Mouse (Mus musculus): ENCODE results near the gene Fap. TPM values are rescaled to one million over a fixed set of nuclear protein-coding genes. Genes with fewer than 3 reads are reported as not detected.

Fap gene
- total RNA-seq (2014; rRNA removed) (0.77 and 1.7 TPM in 2 replicates), polyA plus RNA-seq (2015; fragmentation: Nextera tagmentation; extraction: Ambion mirVana) (0.49 and 0.52 TPM in 2 replicates)

DNA sequence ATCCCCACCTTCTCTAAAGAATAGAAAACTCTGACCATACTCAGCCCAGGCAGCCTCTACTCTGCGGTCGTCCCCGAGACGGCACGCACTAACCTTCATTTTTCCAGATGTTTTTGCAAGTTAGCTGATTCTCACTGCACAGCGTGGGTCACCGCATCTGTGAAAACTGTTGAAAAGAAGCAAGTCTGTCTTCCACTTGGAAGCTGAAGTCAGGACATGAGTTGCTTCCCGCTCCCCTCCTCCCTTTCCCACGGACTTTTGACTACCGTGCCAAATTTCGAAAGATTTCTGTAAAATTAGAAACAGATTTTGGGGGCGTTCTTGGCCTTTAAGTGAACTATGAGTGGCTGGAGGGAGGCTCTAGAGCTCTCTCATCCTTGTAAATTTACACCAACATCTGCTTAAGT lies at the start of gene Fap:
Gene Fap, minus strand, starts transcription at position 323 of the 407 bp plus-strand sequence.
- ATAC-seq (ENCODE audit: low FRiP score) (no peak), DNase-seq (ENCODE audit: low spot score) (no peak)
- H3K9ac ChIP-seq (replicated peaks; ENCODE audit: low read length, poor library complexity, severe bottlenecking): no peak within 1 kb of the TSS
- H3K9me3 ChIP-seq (ENCODE audit: low read length): no peaks in the 10 kb centered on the region
- no peak for TF ChIP-seq CTCF (IDR thresholded peaks at IDR 0.05)
- H3K36me3 ChIP-seq (ENCODE audit: insufficient read depth, low read length): no peaks in the 10 kb centered on the region
- H3K4me1 ChIP-seq (ENCODE audit: insufficient read depth, low read length): no peaks in the 10 kb centered on the region
- H3K27me3 ChIP-seq (ENCODE audit: insufficient read depth, low read length): no peaks in the 10 kb centered on the region
- WGBS: 72% methylated on average over 12 of the region's 12 CpGs
- H3K4me2 ChIP-seq (ENCODE audit: low read depth, low read length, poor library complexity, severe bottlenecking): no peak within 1 kb of the TSS
- H3K4me3 ChIP-seq (ENCODE audit: low read depth, low read length): no peak within 1 kb of the TSS
- H3K27ac ChIP-seq (ENCODE audit: low read depth, low read length): no peak within 1 kb of the TSS

GRCm38 (mm10) chr2:62623024-62623441 lies 49.2 kb upstream of the Fap start:
- Histone ChIP-seq H3K9ac (replicated peaks; ENCODE audit: low read length, poor library complexity, severe bottlenecking) (no peak overlapping the region), H3K4me2 (ENCODE audit: low read depth, low read length, poor library complexity, severe bottlenecking) (no peak overlapping the region), H3K27ac (ENCODE audit: low read depth, low read length) (no peak overlapping the region), H3K4me3 (ENCODE audit: low read depth, low read length) (no peak overlapping the region), H3K9me3 (ENCODE audit: low read length) (no peaks in the 10 kb centered on the region), H3K36me3 (ENCODE audit: insufficient read depth, low read length) (no peaks in the 10 kb centered on the region), H3K27me3 (ENCODE audit: insufficient read depth, low read length) (no peaks in the 10 kb centered on the region), H3K4me1 (ENCODE audit: insufficient read depth, low read length) (no peaks in the 10 kb centered on the region)
- DNase-seq (ENCODE audit: low spot score): no peak
- ATAC-seq (ENCODE audit: low FRiP score): no peak
- no peak for TF ChIP-seq CTCF (IDR thresholded peaks at IDR 0.05)
- 86% methylated on average over 8 of the region's 8 CpGs for WGBS

DNA sequence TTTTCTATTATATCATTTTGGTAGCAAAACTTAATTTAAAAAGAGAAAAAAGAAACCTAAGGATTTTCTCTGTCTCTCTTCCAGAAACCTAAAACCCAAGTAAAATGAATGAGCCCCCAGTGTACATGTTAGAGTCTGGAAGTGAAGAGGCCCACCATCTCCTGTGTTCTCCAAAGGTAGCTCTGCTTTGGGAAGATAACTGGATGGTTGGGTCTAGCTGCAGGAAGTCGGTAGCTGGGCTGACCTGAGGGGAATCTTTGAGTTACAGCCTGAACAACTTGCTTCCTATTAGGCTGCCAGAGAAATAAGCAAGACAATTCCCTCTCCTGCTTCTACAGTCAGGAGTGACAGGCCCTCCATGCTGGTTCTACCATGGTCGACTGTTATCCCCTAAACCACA lies 45.8 kb upstream of the Fap start:
- Histone ChIP-seq H3K36me3 (ENCODE audit: insufficient read depth, low read length) (no peaks in the 10 kb centered on the region), H3K9me3 (ENCODE audit: low read length) (no peaks in the 10 kb centered on the region), H3K27ac (ENCODE audit: low read depth, low read length) (no peak overlapping the region), H3K4me2 (ENCODE audit: low read depth, low read length, poor library complexity, severe bottlenecking) (no peak overlapping the region), H3K27me3 (ENCODE audit: insufficient read depth, low read length) (no peaks in the 10 kb centered on the region), H3K4me1 (ENCODE audit: insufficient read depth, low read length) (no peaks in the 10 kb centered on the region), H3K9ac (replicated peaks; ENCODE audit: low read length, poor library complexity, severe bottlenecking) (no peak overlapping the region), H3K4me3 (ENCODE audit: low read depth, low read length) (no peak overlapping the region)
- no peak for ATAC-seq (ENCODE audit: low FRiP score)
- 66% methylated on average over 2 of the region's 2 CpGs for WGBS
- no peak for TF ChIP-seq CTCF (IDR thresholded peaks at IDR 0.05)
- DNase-seq (ENCODE audit: low spot score): no peak

- DNase-seq (ENCODE audit: low spot score) (no peak), ATAC-seq (ENCODE audit: low FRiP score) (no peak)
- WGBS: 88% methylated on average over 7 of the region's 7 CpGs
- H3K27ac ChIP-seq (ENCODE audit: low read depth, low read length): no peak overlapping the region
- no peaks in the 10 kb centered on the region for H3K9me3 ChIP-seq (ENCODE audit: low read length)
- no peaks in the 10 kb centered on the region for H3K36me3 ChIP-seq (ENCODE audit: insufficient read depth, low read length)
- no peaks in the 10 kb centered on the region for H3K27me3 ChIP-seq (ENCODE audit: insufficient read depth, low read length)
- H3K9ac ChIP-seq (replicated peaks; ENCODE audit: low read length, poor library complexity, severe bottlenecking): no peak overlapping the region
- no peak for TF ChIP-seq CTCF (IDR thresholded peaks at IDR 0.05)
- H3K4me3 ChIP-seq (ENCODE audit: low read depth, low read length): no peak overlapping the region
- H3K4me1 ChIP-seq (ENCODE audit: insufficient read depth, low read length): no peaks in the 10 kb centered on the region
- H3K4me2 ChIP-seq (ENCODE audit: low read depth, low read length, poor library complexity, severe bottlenecking): no peak overlapping the region
Observed at GRCm38 (mm10) chr2:62618934-62619341, 45.1 kb upstream of the Fap start.

DNA sequence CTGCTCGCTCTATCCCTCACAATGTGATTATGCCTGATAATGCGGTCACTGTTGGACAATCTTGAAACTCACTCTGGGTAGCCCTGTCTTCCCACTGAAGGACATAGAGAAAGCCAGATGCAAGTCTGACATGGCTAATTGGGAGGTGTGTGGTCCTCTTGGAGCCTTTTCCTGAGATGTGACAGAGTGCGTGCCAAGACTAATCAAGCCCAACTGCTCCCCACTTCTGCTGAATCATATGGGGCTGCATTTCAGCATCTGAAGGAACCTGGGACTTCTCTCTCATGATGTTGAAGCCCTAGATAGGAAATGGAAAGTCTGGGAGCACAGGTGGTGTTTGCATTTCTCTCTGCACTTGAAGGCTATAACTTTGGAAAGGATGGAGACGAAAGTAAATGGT lies 39.3 kb upstream of the Fap start:
- no peak for TF ChIP-seq CTCF (IDR thresholded peaks at IDR 0.05)
- Histone ChIP-seq H3K9me3 (ENCODE audit: low read length) (no peaks in the 10 kb centered on the region), H3K4me2 (ENCODE audit: low read depth, low read length, poor library complexity, severe bottlenecking) (no peak overlapping the region), H3K4me3 (ENCODE audit: low read depth, low read length) (no peak overlapping the region), H3K9ac (replicated peaks; ENCODE audit: low read length, poor library complexity, severe bottlenecking) (no peak overlapping the region), H3K4me1 (ENCODE audit: insufficient read depth, low read length) (no peaks in the 10 kb centered on the region), H3K27ac (ENCODE audit: low read depth, low read length) (no peak overlapping the region), H3K36me3 (ENCODE audit: insufficient read depth, low read length) (no peaks in the 10 kb centered on the region), H3K27me3 (ENCODE audit: insufficient read depth, low read length) (no peaks in the 10 kb centered on the region)
- DNase-seq (ENCODE audit: low spot score) (no peak), ATAC-seq (ENCODE audit: low FRiP score) (no peak)
- 93% methylated on average over 4 of the region's 4 CpGs for WGBS

- H3K9ac ChIP-seq (replicated peaks; ENCODE audit: low read length, poor library complexity, severe bottlenecking): no peak overlapping the region
- H3K4me1 ChIP-seq (ENCODE audit: insufficient read depth, low read length): no peaks in the 10 kb centered on the region
- H3K9me3 ChIP-seq (ENCODE audit: low read length): no peaks in the 10 kb centered on the region
- no peak overlapping the region for H3K4me3 ChIP-seq (ENCODE audit: low read depth, low read length)
- H3K27me3 ChIP-seq (ENCODE audit: insufficient read depth, low read length): no peaks in the 10 kb centered on the region
- no peak overlapping the region for H3K27ac ChIP-seq (ENCODE audit: low read depth, low read length)
- no peak for TF ChIP-seq CTCF (IDR thresholded peaks at IDR 0.05)
- no peak for DNase-seq (ENCODE audit: low spot score)
- H3K4me2 ChIP-seq (ENCODE audit: low read depth, low read length, poor library complexity, severe bottlenecking): no peak overlapping the region
- H3K36me3 ChIP-seq (ENCODE audit: insufficient read depth, low read length): no peaks in the 10 kb centered on the region
- WGBS: 96% methylated on average over 16 of the region's 16 CpGs
- no peak for ATAC-seq (ENCODE audit: low FRiP score)
Observed at GRCm38 (mm10) chr2:62606205-62606604, 32.3 kb upstream of the Fap start.

Data from midbrain, postnatal 0 days (tissue).